Mouse (Mus musculus): ENCODE measurements around the gene Ablim2. TPM values are rescaled to one million over a fixed set of nuclear protein-coding genes. Genes with fewer than 3 reads are reported as not detected.

Gene Ablim2
- total RNA-seq, 2 experiments from 2014 or later, result 6.0 to 7.3 TPM

DNA sequence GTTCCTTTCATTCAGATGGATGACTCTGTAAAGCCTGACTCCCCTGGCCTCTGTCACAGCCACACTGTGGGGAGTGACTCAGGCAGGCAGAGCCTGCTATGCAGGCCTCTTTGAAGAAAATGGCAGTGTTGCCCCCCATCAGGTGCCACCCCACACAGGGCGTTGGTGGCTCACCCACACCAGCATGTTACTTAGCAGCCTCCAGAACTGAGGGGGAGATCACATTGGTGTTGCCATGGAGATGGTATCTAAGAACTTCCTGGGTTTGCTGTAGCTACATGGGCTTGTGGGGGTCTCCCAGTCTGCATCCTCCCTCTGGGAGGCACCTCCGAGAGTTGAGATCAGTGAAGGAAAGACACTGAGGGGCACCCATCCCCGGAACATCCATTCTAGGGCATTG, 52.8 kb downstream of the Ablim2 start:
- no peak for DNase-seq (ENCODE audit: low spot score in 2 of 2)

DNA sequence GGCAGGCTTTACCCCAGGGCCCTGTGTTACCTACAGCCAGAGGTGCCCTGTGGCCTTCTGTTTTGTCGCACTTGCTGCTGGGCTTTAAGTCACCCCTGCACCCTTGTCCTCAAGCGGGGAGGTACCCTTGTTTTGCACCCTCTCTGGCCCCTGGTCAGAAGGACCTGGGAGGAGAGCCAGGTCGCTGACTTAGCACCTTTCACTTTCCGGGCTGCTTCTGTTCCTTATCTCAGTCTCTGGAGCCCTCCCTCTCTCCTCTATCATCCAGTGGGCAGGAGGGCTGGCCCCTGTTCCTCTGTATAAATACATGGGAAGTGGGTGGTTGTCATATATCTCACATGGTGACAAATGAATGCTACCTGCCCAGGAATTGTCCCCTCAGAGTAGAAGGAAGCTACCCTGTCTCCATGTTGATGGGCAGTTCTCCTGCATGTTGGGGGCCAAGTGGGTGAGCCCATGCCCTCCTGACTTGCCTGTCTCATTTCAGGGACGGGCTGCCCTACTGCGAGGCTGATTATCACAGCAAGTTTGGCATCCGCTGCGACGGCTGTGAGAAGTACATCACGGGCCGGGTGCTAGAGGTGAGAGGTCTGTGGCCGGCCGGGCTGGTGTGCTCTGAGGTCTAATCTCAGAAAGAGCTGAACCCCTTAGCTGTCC, 54.1 kb downstream of the Ablim2 start:
- no peak for DNase-seq (ENCODE audit: low spot score in 2 of 2)

DNA sequence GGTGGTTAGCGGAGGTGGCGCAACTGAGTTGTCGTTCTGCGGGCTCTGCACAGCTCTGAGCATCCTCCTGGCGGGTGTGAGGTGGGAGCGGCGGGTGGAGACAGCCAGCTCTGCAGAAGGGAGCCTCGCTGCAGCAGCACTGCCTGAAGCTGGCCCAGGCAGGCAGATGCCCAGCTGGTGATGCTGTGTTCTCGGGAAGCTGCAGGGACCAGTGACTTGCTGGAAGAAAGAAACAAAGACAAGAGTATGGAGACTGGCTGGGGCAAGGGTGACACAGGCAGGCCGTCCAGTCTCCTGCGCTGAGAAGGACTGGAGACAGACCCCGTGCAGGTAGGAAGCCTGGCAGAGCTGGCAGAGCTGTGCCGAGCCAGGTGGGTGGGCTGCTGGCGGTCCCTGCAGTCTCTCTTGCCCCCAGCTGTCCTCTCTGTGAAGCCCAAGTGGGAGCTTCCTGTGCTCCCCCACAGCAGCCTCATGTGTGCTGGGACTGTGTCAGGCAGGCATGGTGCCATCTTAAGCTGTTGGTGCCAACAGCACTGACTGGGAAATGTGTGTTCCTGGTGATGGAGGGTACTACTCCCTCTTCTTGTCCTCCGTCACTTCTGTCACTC, 56.8 kb downstream of the Ablim2 start:
- no peak for DNase-seq (ENCODE audit: low spot score in 2 of 2)

DNA sequence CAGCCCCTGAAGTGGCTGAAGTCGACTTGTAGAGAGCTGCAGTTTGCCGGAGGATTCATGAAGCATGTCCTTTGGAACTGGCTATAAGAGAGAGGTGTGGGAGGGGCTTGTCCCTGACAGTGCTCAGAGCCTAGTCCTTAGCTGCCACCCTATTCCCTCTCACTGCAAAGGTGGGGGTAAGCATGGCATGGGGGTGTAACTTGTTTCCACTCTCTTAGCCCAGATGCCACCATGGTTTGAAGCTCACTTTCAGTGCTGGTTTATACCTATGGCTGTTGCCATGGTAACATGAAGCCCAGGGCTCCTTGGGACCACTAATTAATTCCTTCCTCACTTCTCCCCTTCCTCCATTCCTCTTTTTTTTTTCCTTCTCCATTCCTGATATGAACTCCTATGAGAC, 57.4 kb downstream of the Ablim2 start:
- no peak for DNase-seq (ENCODE audit: low spot score in 2 of 2)

DNA sequence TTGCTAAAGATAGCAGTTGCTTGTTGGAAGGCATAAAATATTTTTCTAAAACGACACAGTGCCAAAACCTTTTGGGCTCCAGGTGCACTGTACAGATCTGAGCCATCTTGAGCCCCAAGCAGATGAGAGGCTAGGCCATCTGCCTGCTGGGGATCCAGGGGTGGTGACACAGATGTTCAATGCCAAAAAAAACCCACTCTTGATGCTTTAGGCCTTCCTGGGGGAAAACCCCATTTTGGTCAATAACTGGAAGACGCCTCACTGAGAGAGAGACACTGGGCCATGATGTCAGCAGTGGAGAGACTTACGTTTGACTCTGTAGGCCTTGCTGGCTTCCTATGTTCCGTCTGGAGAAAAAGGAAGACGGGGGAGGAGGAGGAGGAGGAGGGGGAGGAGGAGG, 59.6 kb downstream of the Ablim2 start:
- no peak for DNase-seq (ENCODE audit: low spot score in 2 of 2)

DNA sequence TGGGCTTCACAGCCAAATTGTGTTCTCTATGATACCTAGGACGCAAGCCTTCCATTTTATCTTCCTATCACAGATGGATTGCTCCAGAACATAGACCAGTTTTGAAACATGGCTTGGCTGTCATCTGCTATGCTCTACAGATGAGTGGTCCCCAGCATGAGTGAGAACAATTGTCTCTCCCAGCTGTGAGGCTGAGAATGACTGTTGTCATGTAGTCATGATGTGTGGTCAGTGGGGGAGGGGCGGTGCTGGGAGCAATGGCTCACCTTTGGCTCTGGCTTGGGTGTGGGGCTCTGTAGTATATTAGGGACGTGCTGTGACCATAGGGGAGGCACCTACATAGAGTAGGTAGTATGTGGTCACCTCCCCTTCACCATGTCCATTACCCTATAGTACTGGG, 60.2 kb downstream of the Ablim2 start:
- no peak for DNase-seq (ENCODE audit: low spot score in 2 of 2)

DNA sequence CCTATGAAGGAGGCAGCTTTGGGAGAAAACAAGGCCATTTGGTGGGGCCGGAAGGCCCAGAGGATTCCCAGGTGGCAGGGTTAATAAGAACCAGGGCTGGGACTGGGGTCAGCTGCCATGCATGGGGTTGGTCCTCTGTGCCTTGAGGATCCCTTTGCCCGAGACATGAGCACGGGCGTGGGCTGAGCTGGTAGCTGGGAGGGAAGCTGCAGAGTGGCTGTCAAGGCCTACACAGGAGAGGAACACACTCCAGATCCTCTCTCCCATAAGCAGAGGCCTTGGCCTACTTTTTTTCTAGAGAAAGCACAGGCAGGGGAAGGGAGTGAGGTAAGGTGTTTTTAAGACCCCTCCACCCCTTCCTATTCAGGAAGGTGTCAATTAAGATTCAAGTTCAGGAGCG, 65.0 kb downstream of the Ablim2 start:
- DNase-seq (ENCODE audit: low spot score in 2 of 2), result no peak

DNA sequence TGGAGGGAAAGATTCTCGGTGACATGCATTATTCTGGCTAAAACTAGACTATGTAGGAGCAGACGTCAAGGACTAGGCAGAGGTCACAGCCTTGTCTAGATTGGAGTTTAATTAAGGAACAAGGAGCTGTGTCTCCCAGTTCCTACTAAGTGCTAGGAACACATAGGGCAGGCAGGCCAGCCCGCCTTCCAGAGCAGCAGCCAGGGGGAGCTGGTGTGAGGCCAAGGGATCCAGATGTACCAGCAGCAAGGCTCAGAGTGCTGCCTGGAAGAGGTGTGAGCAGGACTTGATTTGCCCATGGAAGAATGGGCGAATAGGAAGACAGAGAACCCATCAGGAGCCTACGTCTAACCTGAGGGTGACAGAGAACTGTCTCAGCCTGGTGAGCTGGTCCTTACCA, 68.8 kb downstream of the Ablim2 start:
- no peak for DNase-seq (ENCODE audit: low spot score in 2 of 2)

DNA sequence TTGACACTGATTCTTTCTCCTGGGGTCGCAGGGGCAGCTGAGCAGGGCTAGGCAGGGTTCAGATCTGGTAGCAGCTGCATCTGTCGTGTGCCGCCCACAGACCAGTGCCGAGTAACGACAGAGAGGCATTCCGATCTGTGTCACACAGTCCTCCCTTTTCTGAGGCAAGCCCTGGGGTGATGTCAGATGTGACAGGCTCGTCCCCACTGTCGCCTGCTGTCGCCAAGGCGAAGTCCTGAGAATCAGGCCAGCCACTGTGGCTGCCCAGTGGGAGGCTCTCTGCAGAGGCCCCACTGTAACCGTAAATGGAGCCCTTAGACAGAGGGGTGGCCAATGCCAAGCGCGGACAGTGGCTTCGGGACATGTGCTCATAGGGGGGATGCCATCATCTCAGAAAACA, 69.4 kb downstream of the Ablim2 start:
- no peak for DNase-seq (ENCODE audit: low spot score in 2 of 2)

DNA sequence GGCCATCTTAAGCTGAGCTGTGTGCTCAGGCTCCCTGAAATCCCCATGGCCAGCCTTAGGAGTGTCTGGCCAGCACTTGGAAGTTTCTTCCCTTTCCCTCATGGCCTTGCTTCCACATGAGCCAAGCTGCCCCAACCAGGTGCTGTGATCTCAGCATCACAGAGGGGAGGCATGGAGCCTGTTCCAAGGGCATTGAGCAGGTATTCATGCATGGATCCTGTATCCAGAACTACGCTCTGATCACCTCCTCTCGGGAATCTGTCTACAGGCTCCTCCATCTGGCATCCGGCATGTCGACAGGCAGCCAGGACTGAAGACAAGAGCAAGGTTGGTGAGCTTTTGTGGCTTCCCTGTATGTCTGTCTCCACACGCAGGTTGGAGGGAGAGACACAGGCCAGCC, 70.2 kb downstream of the Ablim2 start:
- DNase-seq (ENCODE audit: low spot score in 2 of 2), result no peak

DNA sequence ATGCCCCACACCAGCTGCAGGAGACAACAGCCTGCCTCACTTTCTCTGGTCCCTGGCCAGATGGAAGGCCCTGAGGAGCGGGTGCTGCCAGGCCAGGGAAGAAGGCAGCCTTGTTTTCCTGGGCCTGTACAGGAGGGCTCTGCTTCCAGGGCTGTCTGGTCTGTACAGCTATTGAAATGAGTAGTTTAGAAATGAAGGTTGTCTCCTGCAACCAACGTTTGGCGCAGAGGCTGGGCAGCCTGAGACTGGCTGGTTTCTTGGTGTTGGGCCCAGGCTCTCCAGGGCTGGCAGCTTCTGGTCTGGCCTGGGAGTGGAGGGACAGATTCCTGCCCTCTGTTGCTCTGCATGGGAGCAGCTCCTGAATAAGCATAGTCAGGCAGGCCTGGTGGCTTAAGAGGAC, 72.4 kb downstream of the Ablim2 start:
- no peak for DNase-seq (ENCODE audit: low spot score in 2 of 2)

DNA sequence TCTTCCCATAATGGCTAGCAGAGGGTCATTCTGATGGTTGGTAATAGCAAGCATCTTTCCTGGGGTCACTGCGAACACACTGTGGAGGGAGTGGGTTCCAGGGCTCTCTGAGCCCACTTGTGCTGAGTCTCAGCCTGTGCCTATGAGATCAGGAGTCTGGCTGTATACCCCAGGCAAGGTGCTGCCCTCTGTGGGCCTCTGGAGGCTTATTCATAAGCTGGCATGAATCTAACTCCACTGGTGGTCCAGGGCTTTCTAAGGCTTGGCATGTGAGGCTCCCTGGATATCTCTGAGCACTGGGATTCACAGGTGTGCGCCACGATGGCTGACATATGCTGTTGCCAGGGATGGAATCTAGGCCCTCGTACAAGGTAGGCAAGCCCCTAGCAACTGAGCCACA, 76.2 kb downstream of the Ablim2 start:
- DNase-seq (ENCODE audit: low spot score in 2 of 2), result no peak

DNA sequence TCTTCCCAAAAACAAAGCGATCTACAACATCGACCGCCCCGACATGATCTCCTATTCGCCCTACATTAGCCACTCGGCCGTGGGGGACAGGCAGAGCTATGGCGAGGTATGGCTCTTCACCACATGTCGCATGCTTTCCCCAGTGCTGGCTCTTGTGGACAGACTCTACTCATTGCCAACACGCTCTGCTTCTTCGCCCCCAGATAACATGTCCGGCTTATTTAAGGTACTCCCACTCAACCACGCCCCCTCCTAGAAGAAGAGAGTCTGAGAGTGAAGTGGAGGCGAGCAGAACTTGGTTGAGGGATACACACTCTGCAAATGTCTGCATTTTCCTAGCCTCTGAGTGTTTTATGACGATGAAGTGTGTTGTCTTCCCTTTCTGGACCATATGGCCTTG, 79.3 kb downstream of the Ablim2 start:
- no peak for DNase-seq (ENCODE audit: low spot score in 2 of 2)

DNA sequence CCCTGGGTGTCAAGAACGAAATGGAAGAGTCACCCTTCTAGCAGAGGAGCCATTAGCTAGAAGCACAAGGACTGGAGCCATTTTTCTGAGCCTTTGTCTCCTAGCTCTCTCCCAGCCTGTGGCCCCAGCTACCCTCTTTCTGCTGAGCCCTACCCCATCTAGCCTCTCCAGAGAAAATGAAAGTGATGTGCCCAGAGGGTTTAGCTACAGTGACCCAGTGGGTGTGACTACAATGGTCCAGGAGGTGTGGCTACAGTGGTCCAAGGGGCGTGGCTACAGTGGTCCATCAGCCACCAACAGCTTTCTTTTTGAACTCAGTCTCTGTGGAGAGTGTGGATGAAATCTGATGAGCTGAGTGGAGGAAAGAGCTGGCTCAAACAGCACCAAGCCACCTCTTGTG, 81.6 kb downstream of the Ablim2 start:
- no peak for DNase-seq (ENCODE audit: low spot score in 2 of 2)

DNA sequence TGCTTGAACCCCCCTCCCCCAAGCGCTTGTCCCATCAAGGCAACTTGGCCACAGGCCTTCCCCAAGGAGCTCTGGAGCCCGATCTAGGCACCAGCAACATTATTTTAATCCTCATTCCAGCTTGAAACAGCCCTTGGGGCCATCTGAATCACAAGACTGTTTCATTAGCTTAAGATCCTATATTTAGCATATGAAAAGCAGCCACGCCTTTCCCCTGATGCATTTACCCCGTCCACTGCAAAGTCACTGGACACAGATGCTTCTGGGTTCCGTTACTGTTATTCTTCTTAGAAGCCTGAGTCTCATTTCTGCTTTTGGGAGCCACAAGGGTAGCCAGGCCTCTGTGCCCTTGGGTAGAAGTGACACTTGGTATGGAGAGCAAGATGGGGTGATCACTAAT, 93.8 kb downstream of the Ablim2 start:
- DNase-seq (ENCODE audit: low spot score in 2 of 2), result no peak

DNA sequence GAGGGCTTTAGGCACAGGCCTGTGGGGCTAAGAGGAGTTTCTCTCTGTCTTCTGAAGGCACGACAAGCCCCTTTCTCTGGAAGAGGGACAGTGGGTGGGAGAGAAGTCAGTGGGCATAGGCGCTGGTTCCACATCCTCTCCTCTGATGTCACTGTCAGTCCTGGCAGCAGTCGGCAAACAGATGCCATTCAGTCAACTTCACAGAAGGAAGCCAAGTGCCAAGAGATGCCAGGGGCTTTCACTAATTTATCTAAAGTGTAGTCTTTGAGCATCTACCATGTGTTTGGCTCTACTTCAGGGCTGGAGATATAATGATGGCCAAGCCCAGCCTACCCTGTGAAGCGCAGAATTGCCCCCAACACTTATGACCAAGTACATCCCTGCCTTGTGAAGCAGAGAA, 95.8 kb downstream of the Ablim2 start:
- no peak for DNase-seq (ENCODE audit: low spot score in 2 of 2)

DNA sequence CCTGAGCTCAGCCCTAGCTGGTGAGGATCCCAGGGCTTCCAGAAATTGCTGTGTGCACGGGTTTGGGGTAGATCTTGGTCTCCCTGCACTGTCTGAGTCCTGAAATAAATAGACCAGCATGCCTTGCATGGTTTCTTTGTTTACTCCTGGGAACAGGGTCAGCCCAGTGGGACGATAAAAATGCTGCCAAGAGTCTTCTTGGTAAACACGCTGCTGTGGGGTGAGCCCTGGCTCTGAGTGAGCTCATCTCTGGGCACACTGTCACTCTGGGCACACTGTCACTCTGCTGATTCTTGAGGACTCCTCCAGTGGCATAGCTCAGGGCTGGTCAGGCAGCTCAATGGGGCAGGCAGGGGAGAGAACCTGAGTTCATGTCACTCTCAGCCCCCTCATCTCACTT, 98.6 kb downstream of the Ablim2 start:
- DNase-seq (ENCODE audit: low spot score in 2 of 2), result no peak

DNA sequence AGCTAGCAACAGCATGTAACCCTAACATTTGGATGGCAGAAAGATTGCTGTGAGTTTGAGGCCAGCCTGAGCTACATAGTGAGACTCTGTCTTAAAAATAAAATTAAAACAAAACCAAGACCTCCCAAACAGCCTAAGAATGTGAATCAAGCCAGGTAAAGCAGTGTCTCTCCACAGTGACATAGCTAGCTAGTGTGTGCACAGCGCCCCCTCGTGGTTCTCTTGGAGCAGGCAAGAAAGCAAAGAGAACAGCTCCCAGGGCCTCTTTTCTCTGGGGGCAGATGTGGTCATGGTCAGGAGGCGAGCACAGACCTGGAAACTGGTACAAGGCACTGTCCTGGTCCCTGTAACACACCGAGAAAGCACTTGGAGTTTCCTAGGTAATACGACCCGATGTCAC, 100.4 kb downstream of the Ablim2 start:
- peak; percentile 16 to 50 for DNase-seq (ENCODE audit: low spot score in 2 of 2)

DNA sequence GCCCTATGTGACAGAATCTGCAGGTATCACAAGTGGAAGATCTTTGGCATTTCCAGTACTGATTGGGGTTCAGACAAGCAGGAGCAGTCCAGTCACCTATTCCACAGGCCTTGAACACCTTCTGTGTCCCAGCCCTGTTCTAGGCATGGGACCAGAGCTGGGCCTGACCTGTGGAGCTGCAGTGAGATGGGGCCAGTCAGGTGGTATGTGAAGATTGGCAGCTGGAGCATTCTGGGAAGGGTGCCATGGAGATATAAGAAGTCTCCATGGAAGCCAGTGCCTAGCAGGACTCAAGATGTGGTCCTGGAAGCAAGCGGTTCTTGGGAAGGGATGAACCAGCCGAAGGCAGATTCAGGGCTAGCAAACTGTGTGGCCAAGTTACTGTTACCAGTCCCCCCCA, 103.8 kb downstream of the Ablim2 start:
- no peak for DNase-seq (ENCODE audit: low spot score in 2 of 2)

DNA sequence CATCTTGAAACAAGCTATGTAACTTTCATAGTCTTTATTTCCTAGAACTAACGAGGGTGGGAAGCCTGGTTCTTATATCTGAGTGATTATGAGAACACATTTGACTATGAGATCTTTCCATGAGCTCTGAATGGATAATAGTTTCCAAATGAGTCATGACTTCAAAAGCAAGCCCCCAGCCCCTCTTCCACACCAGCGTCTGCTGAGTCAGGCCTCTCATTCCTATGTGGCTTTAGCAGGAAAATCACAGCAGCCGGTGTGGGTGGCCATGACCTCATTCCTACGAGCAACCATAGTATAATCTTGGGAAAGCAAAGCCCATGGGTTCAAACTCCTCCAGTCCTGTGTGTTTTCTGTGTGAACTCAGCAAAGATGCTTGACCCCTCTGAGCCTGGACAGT, 112.3 kb downstream of the Ablim2 start:
- DNase-seq (ENCODE audit: low spot score in 2 of 2), result no peak

DNA sequence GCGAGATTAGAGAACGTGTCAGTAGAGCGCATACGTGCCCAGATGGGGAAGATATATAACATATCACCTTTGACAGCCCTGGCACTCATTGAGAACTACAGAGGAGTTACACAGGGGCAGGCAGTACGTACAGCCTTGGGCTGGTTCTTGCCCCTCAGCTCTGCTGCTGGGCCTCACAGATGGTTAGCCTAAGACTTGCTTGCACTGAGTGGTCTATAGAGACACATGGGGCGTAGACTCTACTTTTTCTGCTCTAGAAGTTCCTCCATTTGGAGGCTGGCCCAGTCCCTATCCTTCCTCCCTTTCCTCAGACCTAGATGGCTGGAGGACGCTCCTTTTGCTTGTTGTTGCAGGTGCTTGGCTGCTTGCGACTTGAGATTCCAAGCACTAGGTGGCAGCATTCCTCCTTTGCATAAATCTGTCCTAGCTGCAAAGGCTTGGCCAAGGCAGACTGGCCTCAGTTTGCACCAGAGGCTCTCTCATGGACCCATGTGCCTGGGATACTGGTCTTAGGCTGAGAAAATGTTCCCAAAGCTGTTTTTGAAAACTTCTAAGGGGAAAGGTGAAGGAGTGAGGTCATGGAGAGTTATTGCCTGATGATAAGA, 112.8 kb downstream of the Ablim2 start:
- peak in 1 of 2 experiments; percentile 34 for DNase-seq (ENCODE audit: low spot score in 2 of 2)

DNA sequence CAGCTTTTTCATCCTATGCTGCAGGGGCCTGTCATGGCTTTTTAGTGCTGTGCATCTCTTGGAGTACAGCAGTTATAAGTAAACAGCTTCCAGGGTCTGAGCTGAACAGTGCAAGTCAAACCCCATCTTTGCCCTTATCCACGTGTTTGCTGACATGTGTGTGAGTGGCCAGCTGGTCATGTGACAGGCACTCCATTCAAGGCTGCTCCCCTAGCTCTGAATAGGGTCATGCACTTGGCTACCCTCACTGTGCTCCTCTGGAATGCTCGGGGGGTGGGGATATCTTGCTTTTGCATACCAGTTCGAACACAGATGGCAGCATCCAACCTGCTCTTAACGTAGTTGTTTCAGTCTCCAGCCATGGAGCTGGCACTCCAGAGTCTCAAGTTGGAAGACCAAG, 115.7 kb downstream of the Ablim2 start:
- DNase-seq (ENCODE audit: low spot score in 2 of 2), result no peak

DNA sequence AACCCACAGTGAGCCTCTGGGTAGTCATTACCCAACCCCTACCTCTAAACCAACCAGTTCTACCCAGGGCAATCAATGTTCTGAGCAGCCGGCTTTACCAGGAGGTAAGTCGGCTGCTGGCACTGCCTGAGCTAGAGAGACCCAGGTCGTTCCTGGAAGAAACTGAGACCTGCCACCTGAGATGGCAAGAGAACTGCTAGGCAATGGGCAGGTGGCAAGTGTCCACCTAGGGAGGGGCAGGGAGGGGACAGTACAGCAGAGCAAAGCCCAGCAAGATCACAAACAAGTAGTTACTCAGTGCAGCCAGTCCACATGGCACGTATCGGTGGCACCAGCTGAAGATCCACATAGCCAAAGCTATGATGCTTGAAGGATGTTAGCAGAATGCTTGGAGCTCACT, 118.6 kb downstream of the Ablim2 start:
- DNase-seq (ENCODE audit: low spot score in 2 of 2), result no peak
